Mouse (Mus musculus) embryonic facial prominence, embryonic 14.5 days (tissue): ENCODE results near the gene Hist2h2ac. TPM values are rescaled to one million over a fixed set of nuclear protein-coding genes. Genes with fewer than 3 reads are reported as not detected.

Experiments
- ATAC-seq: fragments of 200-750 bp; cut with Nextera tagmentation; 2 replicates; pipeline ENCODE4 v1.8.0; 2017; ENCODE audit warnings: low read depth, moderate number of reproducible peaks, moderate TSS enrichment
- DNase-seq: peaks from one replicate; pipeline ENCODE4 v3.0.0-alpha.2; 2015; ENCODE audit warnings: low spot score
- H3K27ac ChIP-seq: fragments of 300-500 bp; sonication (generic); replicated peaks from 2 replicates; pipeline ENCODE4 v1.5.1; 2014; ENCODE audit warnings: low read depth, mild to moderate bottlenecking, low read length, moderate library complexity
- H3K27me3 ChIP-seq: fragments of 300-500 bp; sonication (generic); replicated peaks from 2 replicates; pipeline ENCODE4 v1.6.1; 2014; ENCODE audit warnings: low read length; ENCODE audit not compliant: control insufficient read depth, insufficient read depth
- H3K36me3 ChIP-seq: fragments of 300-500 bp; sonication (generic); 2 replicates; pipeline ENCODE4 v1.6.1; 2014; ENCODE audit warnings: low read length, mixed read lengths; ENCODE audit not compliant: control insufficient read depth, insufficient read depth
- H3K4me1 ChIP-seq: fragments of 300-500 bp; sonication (generic); 2 replicates; pipeline ENCODE4 v1.6.1; 2014; ENCODE audit warnings: antibody characterized with exemption, low read length; ENCODE audit not compliant: control insufficient read depth, insufficient read depth
- H3K4me2 ChIP-seq: fragments of 300-500 bp; sonication (generic); 2 replicates; pipeline ENCODE4 v1.6.1; 2014; ENCODE audit warnings: low read depth, mild to moderate bottlenecking, low read length, moderate library complexity, mixed read lengths
- H3K4me3 ChIP-seq: fragments of 300-500 bp; sonication (generic); 2 replicates; pipeline ENCODE4 v1.5.1; 2014; ENCODE audit warnings: low read depth, mild to moderate bottlenecking, low read length
- H3K9ac ChIP-seq: fragments of 300-500 bp; sonication (generic); 2 replicates; pipeline ENCODE4 v1.6.1; 2014; ENCODE audit warnings: low read depth, mild to moderate bottlenecking, low read length, moderate library complexity, mixed read lengths
- H3K9me3 ChIP-seq: fragments of 300-500 bp; sonication (generic); 2 replicates; pipeline ENCODE4 v1.6.1; 2016; ENCODE audit warnings: low read length; ENCODE audit not compliant: control insufficient read depth
- WGBS: fragments of 180-500 bp; shearing (Covaris S2); extraction: QIAGEN DNeasy Blood & Tissue Kit; methylation state at CpG from one replicate; pipeline ENCODE4 v1.1.7; 2014; 5-methylcytosine and 5-hydroxymethylcytosine counted together
- polyA plus RNA-seq: library from polyadenylated mRNA; unstranded; fragments of >200 nt; fragmentation: Nextera tagmentation; extraction: Ambion mirVana; gene quantifications from 2 replicates; pipeline ENCODE4 v1.2.1, GENCODE M21; 2014

Hist2h2ac gene
- polyA plus RNA-seq, 1 experiment from 2014 or later = 8.4 TPM

GRCm38 (mm10) chr3:96236834-96237334 is 16.2 kb upstream of the Hist2h2ac start:
- ATAC-seq (no peak), DNase-seq (no peak)
- WGBS = 79% methylated on average over 4 of the region's 4 CpGs
- Histone ChIP-seq H3K4me2 (peak overlapping the region; percentile 62), H3K27me3 (no peaks in the 10 kb centered on the region), H3K27ac (peak overlapping the region; percentile 81), H3K4me1 (peaks cover 17% of the 10 kb centered on the region), H3K9me3 (no peaks in the 10 kb centered on the region), H3K4me3 (peak overlapping the region; percentile 47), H3K36me3 (no peaks in the 10 kb centered on the region), H3K9ac (peak overlapping the region; percentile 70; the same call in 1 of the 2 replicates)

GRCm38 (mm10) chr3:96235836-96236235 is 15.2 kb upstream of the Hist2h2ac start:
- Histone ChIP-seq H3K27ac (no peak overlapping the region), H3K4me1 (peaks cover 15% of the 10 kb centered on the region), H3K36me3 (no peaks in the 10 kb centered on the region), H3K4me3 (no peak overlapping the region), H3K9ac (no peak overlapping the region), H3K9me3 (no peaks in the 10 kb centered on the region), H3K27me3 (no peaks in the 10 kb centered on the region), H3K4me2 (no peak overlapping the region)
- WGBS = 48% methylated on average over 3 of the region's 3 CpGs
- ATAC-seq = no peak
- DNase-seq = no peak

GRCm38 (mm10) chr3:96234914-96235313 is 14.2 kb upstream of the Hist2h2ac start:
- ATAC-seq (no peak), DNase-seq (no peak)
- Histone ChIP-seq H3K27me3 (no peaks in the 10 kb centered on the region), H3K9ac (no peak overlapping the region), H3K27ac (no peak overlapping the region), H3K36me3 (no peaks in the 10 kb centered on the region), H3K4me1 (peaks cover 12% of the 10 kb centered on the region), H3K9me3 (no peaks in the 10 kb centered on the region), H3K4me2 (no peak overlapping the region), H3K4me3 (no peak overlapping the region)
- 96% methylated on average over 2 of the region's 2 CpGs for WGBS

- H3K9ac ChIP-seq = no peak overlapping the region
- WGBS = 62% methylated on average over 2 of the region's 2 CpGs
- DNase-seq = no peak
- no peaks in the 10 kb centered on the region for H3K4me1 ChIP-seq
- no peak overlapping the region for H3K27ac ChIP-seq
- H3K4me3 ChIP-seq = no peak overlapping the region
- ATAC-seq = no peak
- no peaks in the 10 kb centered on the region for H3K9me3 ChIP-seq
- H3K36me3 ChIP-seq = no peaks in the 10 kb centered on the region
- no peaks in the 10 kb centered on the region for H3K27me3 ChIP-seq
- H3K4me2 ChIP-seq = no peak overlapping the region
These were observed 11.1 kb upstream of the Hist2h2ac start for GRCm38 (mm10) chr3:96231758-96232120.

- no peak for ATAC-seq
- no peak for DNase-seq
- H3K4me2 ChIP-seq = no peak overlapping the region
These were observed 10.5 kb upstream of the Hist2h2ac start for GRCm38 (mm10) chr3:96230910-96231757.

GRCm38 (mm10) chr3:96230404-96230803 is 9.7 kb upstream of the Hist2h2ac start:
- H3K27me3 ChIP-seq = no peaks in the 10 kb centered on the region
- DNase-seq = no peak
- H3K4me1 ChIP-seq = no peaks in the 10 kb centered on the region
- H3K27ac ChIP-seq = no peak overlapping the region
- H3K9ac ChIP-seq = no peak overlapping the region
- ATAC-seq = no peak
- H3K4me3 ChIP-seq = no peak overlapping the region
- no peaks in the 10 kb centered on the region for H3K36me3 ChIP-seq
- no peak overlapping the region for H3K4me2 ChIP-seq
- no peaks in the 10 kb centered on the region for H3K9me3 ChIP-seq
- 82% methylated on average over 2 of the region's 2 CpGs for WGBS

More at GRCm38 (mm10) chr3:96230910-96231757, 10.5 kb upstream of the Hist2h2ac start:
- no peaks in the 10 kb centered on the region for H3K27me3 ChIP-seq
- no peaks in the 10 kb centered on the region for H3K36me3 ChIP-seq
- WGBS = 71% methylated on average over 4 of the region's 4 CpGs
- H3K27ac ChIP-seq = no peak overlapping the region
- H3K4me3 ChIP-seq = no peak overlapping the region
- no peak overlapping the region for H3K9ac ChIP-seq
- H3K9me3 ChIP-seq = no peaks in the 10 kb centered on the region
- no peaks in the 10 kb centered on the region for H3K4me1 ChIP-seq

GRCm38 (mm10) chr3:96228828-96229227 is 8.1 kb upstream of the Hist2h2ac start:
- 64% methylated on average over 2 of the region's 2 CpGs for WGBS
- Histone ChIP-seq H3K9me3 (no peaks in the 10 kb centered on the region), H3K4me1 (no peaks in the 10 kb centered on the region), H3K4me2 (no peak overlapping the region), H3K4me3 (no peak overlapping the region), H3K36me3 (no peaks in the 10 kb centered on the region), H3K27ac (no peak overlapping the region), H3K9ac (no peak overlapping the region), H3K27me3 (no peaks in the 10 kb centered on the region)
- DNase-seq = no peak
- no peak for ATAC-seq

- no peak overlapping the region for H3K4me3 ChIP-seq
- H3K27ac ChIP-seq = no peak overlapping the region
- DNase-seq = no peak
- peaks cover 14% of the 10 kb centered on the region for H3K4me1 ChIP-seq
- H3K36me3 ChIP-seq = no peaks in the 10 kb centered on the region
- 53% methylated on average over 8 of the region's 8 CpGs for WGBS
- peak; percentile 34; the same call in 1 of the 2 replicates for ATAC-seq
- no peak overlapping the region for H3K9ac ChIP-seq
- no peaks in the 10 kb centered on the region for H3K9me3 ChIP-seq
- H3K27me3 ChIP-seq = no peaks in the 10 kb centered on the region
- no peak overlapping the region for H3K4me2 ChIP-seq
These were observed 6.3 kb upstream of the Hist2h2ac start for GRCm38 (mm10) chr3:96226695-96227648.
